19 mouse cellular contexts compared by ENCODE assay signal in the genomic region with DNA sequence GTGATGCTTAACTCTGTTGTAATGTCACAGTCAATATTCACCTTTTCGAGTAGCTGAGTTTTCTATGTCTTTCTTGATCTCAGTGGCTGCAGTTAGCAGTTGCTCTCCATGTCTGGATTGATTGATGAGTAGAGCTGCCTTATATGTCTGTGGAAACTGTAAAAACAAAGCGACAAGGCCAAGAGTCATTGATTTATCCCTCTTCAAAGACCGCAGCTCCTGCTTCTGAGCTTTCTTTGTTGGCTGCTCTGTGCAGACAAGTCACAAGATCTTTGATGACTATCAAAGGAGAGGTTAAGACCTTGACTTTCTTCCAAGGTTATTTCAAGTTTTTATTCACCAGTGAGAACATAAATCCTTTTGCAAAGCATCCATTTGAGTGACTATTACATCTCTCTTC.
DNase-seq lines count a peak whose midpoint lies in the region; ATAC-seq and TF ChIP-seq lines count a peak whose summit lies in the region.
"Had no signal": no experiment of that assay in that cellular context is flagged by ENCODE, and none has a peak within 500 bp of the region (broad histone marks: within the 10 kb centered on the region; RNA-seq: fewer than 3 reads in every experiment).

No protein-coding gene starts in this region.

- 29% methylated on average over 3 of the region's 3 CpGs for WGBS in kidney, postnatal 0 days
- 68% methylated on average over 3 of the region's 3 CpGs for WGBS in midbrain, embryonic 14.5 days
- WGBS in midbrain, embryonic 10.5 days = 86% methylated on average over 3 of the region's 3 CpGs

- no peaks in the 10 kb centered on the region for H3K36me3 ChIP-seq in kidney, postnatal 0 days (ENCODE audit: insufficient read depth, low read length)
- H3K36me3 ChIP-seq in midbrain, embryonic 14.5 days (ENCODE audit: control insufficient read depth, insufficient read depth, low read length) = no peaks in the 10 kb centered on the region
- no peaks in the 10 kb centered on the region for H3K36me3 ChIP-seq in midbrain, embryonic 10.5 days
- H3K36me3 ChIP-seq: embryonic facial prominence, embryonic 10.5 days; heart, embryonic 12.5 days; hindbrain, embryonic 10.5 days had no signal

- no peak overlapping the region for H3K4me2 ChIP-seq in kidney, postnatal 0 days (ENCODE audit: low read length)
- no peak overlapping the region for H3K4me2 ChIP-seq in midbrain, embryonic 14.5 days (ENCODE audit: low read length)
- H3K4me2 ChIP-seq: forebrain, embryonic 13.5 days; heart, embryonic 12.5 days; hindbrain, embryonic 14.5 days had no signal

- DNase-seq in kidney, postnatal 0 days (ENCODE audit: low spot score) = peak; percentile 33
- no peak for DNase-seq in kidney, postnatal 4 days
- DNase-seq in midbrain, embryonic 14.5 days = peak; percentile 8
- DNase-seq in midbrain, embryonic 10.5 days (ENCODE audit: low spot score) = no peak
- DNase-seq in adrenal gland, postnatal 14 days = peak; percentile 37
- DNase-seq in layer of hippocampus, adult 18-20 months (ENCODE audit: low spot score in 2 of 2) = no peak
- DNase-seq: cerebellum, adult 18-20 months; cerebellum, postnatal 10 days; forebrain, postnatal 0 days; gastrocnemius, adult 2 months; gastrocnemius, postnatal 25 days had no signal

- no peaks in the 10 kb centered on the region for H3K9me3 ChIP-seq in kidney, postnatal 0 days (replicated peaks; ENCODE audit: low read length)
- H3K9me3 ChIP-seq in midbrain, embryonic 14.5 days (ENCODE audit: control insufficient read depth, low read length) = no peaks in the 10 kb centered on the region
- no peaks in the 10 kb centered on the region for H3K9me3 ChIP-seq in midbrain, embryonic 10.5 days (replicated peaks)
- H3K9me3 ChIP-seq: embryonic facial prominence, embryonic 10.5 days; forebrain, embryonic 13.5 days; heart, embryonic 12.5 days; hindbrain, embryonic 10.5 days had no signal

- TF ChIP-seq CTCF in kidney, postnatal 0 days (IDR thresholded peaks at IDR 0.05; ENCODE audit: low read depth) = no peak

- H3K4me3 ChIP-seq in kidney, postnatal 0 days (replicated peaks; ENCODE audit: low read depth, low read length) = no peak overlapping the region
- H3K4me3 ChIP-seq in midbrain, embryonic 14.5 days (replicated peaks; ENCODE audit: low read depth, low read length) = no peak overlapping the region
- H3K4me3 ChIP-seq in midbrain, embryonic 10.5 days = no peak overlapping the region
- H3K4me3 ChIP-seq: embryonic facial prominence, embryonic 10.5 days; forebrain, embryonic 13.5 days; gastrocnemius, adult 2 months; heart, embryonic 12.5 days; hindbrain, embryonic 10.5 days had no signal

- ATAC-seq in kidney, postnatal 0 days (replicated peaks; ENCODE audit: low FRiP score, low read depth) = no peak
- no peak for ATAC-seq in midbrain, embryonic 14.5 days (ENCODE audit: low FRiP score, low TSS enrichment)
- ATAC-seq: activated CD4-positive, CD25-positive, alpha-beta regulatory T cell, adult 4 months; forebrain, embryonic 13.5 days; forebrain, postnatal 0 days; Patski had no signal

- H3K9ac ChIP-seq in kidney, postnatal 0 days (ENCODE audit: low read depth, low read length) = no peak overlapping the region
- H3K9ac ChIP-seq in midbrain, embryonic 14.5 days (replicated peaks; ENCODE audit: low read length) = no peak overlapping the region
- H3K9ac ChIP-seq: forebrain, embryonic 13.5 days; forebrain, postnatal 0 days; heart, embryonic 12.5 days; hindbrain, embryonic 14.5 days had no signal

- no peaks in the 10 kb centered on the region for H3K27me3 ChIP-seq in kidney, postnatal 0 days (ENCODE audit: insufficient read depth, low read length)
- H3K27me3 ChIP-seq in midbrain, embryonic 14.5 days (ENCODE audit: control insufficient read depth, insufficient read depth, low read length) = no peaks in the 10 kb centered on the region
- H3K27me3 ChIP-seq in midbrain, embryonic 10.5 days (ENCODE audit: low read depth, poor library complexity, severe bottlenecking) = no peaks in the 10 kb centered on the region
- H3K27me3 ChIP-seq: CH12.LX; forebrain, embryonic 13.5 days; heart, embryonic 12.5 days; Patski had no signal

- no peak overlapping the region for H3K27ac ChIP-seq in kidney, postnatal 0 days
- no peak overlapping the region for H3K27ac ChIP-seq in midbrain, embryonic 14.5 days (replicated peaks; ENCODE audit: low read depth, low read length)
- no peak overlapping the region for H3K27ac ChIP-seq in midbrain, embryonic 10.5 days (replicated peaks)
- H3K27ac ChIP-seq: embryonic facial prominence, embryonic 10.5 days; forebrain, embryonic 13.5 days; gastrocnemius, adult 2 months; hindbrain, embryonic 10.5 days; hindbrain, embryonic 14.5 days had no signal

- no peaks in the 10 kb centered on the region for H3K4me1 ChIP-seq in kidney, postnatal 0 days (replicated peaks; ENCODE audit: insufficient read depth, low read length)
- H3K4me1 ChIP-seq in midbrain, embryonic 14.5 days (ENCODE audit: control insufficient read depth, insufficient read depth, low read length) = no peaks in the 10 kb centered on the region
- H3K4me1 ChIP-seq in midbrain, embryonic 10.5 days = no peaks in the 10 kb centered on the region
- H3K4me1 ChIP-seq: embryonic facial prominence, embryonic 10.5 days; forebrain, embryonic 13.5 days; heart, embryonic 12.5 days; hindbrain, embryonic 10.5 days had no signal

Comparison
In these comparisons a context has a peak if more than half of its experiments do, and no peak if none do; other contexts are left out.
1. DNase-seq: peak in kidney, postnatal 0 days (single experiment), midbrain, embryonic 14.5 days (single experiment) and adrenal gland, postnatal 14 days (single experiment); none in kidney, postnatal 4 days (0 of 2), midbrain, embryonic 10.5 days (single experiment) and layer of hippocampus, adult 18-20 months (0 of 2).